Mouse (Mus musculus) left cerebral cortex, adult 18-20 months (tissue): ENCODE results near the gene Gm3409. TPM values are rescaled to one million over a fixed set of nuclear protein-coding genes. Genes with fewer than 3 reads are reported as not detected.

Experiments used
- total RNA-seq, 2 experiments: library from RNA; stranded (reverse); gene quantifications; 2 replicates each; pipeline ENCODE4 v1.2.3; 2021

Gm3409 gene
- total RNA-seq, 2 experiments from 2014 or later, result not detected

Other genes with a start within 250 kb of the Gm3409 start
- gene Wasf3, start 152.7 kb upstream of the Gm3409 start, total RNA-seq, result 10 to 100 TPM; 87.4 to 91.9 TPM
- not detected for gene Gm6408, start 55.7 kb upstream of the Gm3409 start, total RNA-seq
- gene Gm6370, start 46.3 kb upstream of the Gm3409 start, total RNA-seq, result not detected
- not detected for gene 4930449I24Rik, start 35.2 kb upstream of the Gm3409 start, total RNA-seq
- not detected for gene Gm3402, start 23.5 kb upstream of the Gm3409 start, total RNA-seq
- gene Gm3404, start 11.8 kb upstream of the Gm3409 start, total RNA-seq, result not detected
- gene Gm3415, start 18.5 kb downstream of the Gm3409 start, total RNA-seq, result not detected
- gene Gpr12, start 47.6 kb downstream of the Gm3409 start, total RNA-seq, result 10 to 100 TPM; 24.4 to 30.5 TPM